ENCODE assay signal across 8 mouse cellular contexts in the genomic region with DNA sequence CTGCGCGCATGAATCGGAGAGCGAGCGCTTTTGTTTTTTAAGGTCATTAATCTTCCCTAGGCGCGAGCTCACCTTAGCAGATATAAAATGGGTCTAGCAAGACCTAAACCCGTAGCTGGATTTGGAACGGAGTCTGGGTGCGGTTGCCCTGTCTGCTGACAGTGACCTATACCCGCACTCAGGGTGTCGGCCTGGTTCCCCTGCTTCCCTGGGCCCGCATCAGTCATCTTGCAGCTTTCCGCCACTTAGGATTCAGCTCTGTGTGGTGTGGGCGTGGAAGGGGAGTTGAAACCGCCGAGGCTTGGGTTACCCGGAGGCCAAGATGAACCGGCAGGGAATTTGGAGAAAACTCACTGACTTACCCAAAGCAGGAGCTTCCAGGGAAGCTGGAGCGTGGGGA. TPM values are rescaled to one million over a fixed set of nuclear protein-coding genes. Genes with fewer than 3 reads are reported as not detected.
DNase-seq lines count a peak whose midpoint lies in the region; ATAC-seq and TF ChIP-seq lines count a peak whose summit lies in the region.

No protein-coding gene starts in this region.

- peak overlapping the region; percentile 61 for H3K27ac ChIP-seq in heart, embryonic 13.5 days (replicated peaks)
- peak overlapping the region; percentile 79 for H3K27ac ChIP-seq in kidney, embryonic 15.5 days
- H3K27ac ChIP-seq in liver, embryonic 13.5 days, result peak overlapping the region; percentile 6; the same call in 1 of the 2 replicates

- ATAC-seq in heart, embryonic 13.5 days (ENCODE audit: extremely low read depth, insufficient number of reproducible peaks, low FRiP score, low TSS enrichment), result peak; percentile 44; the same call in 1 of the 2 replicates
- peak; percentile 86 for ATAC-seq in kidney, embryonic 15.5 days (replicated peaks; ENCODE audit: low FRiP score)
- peak; percentile 64 for ATAC-seq in liver, embryonic 13.5 days (ENCODE audit: low read depth)

- H3K4me1 ChIP-seq in E14TG2a.4 (replicated peaks; ENCODE audit: low read depth, low read length), result peaks cover 37% of the 10 kb centered on the region
- H3K4me1 ChIP-seq in erythroblast, embryonic 14.5 days (ENCODE audit: control insufficient read depth), result peaks cover 19% of the 10 kb centered on the region
- H3K4me1 ChIP-seq in heart, embryonic 13.5 days, result peaks cover 18% of the 10 kb centered on the region
- H3K4me1 ChIP-seq in kidney, embryonic 15.5 days, result peaks cover 19% of the 10 kb centered on the region
- peaks cover 20% of the 10 kb centered on the region for H3K4me1 ChIP-seq in liver, embryonic 13.5 days (replicated peaks)

- peak; percentile 14 for DNase-seq in brain, embryonic 18.5 days (ENCODE audit: low read depth, low spot score)
- peak; percentile 34 for DNase-seq in liver, embryonic 13.5 days
- DNase-seq in naive thymus-derived CD4-positive, alpha-beta T cell, adult 2 months (ENCODE audit: low read depth), result peak; percentile 62
- DNase-seq in testis, postnatal 10 days (ENCODE audit: low spot score), result peak; percentile 60

- peak overlapping the region; percentile 77 for H3K4me2 ChIP-seq in heart, embryonic 13.5 days
- peak overlapping the region; percentile 84 for H3K4me2 ChIP-seq in kidney, embryonic 15.5 days
- peak overlapping the region; percentile 98 for H3K4me2 ChIP-seq in liver, embryonic 13.5 days

- peaks cover 6% of the 10 kb centered on the region for H3K9me3 ChIP-seq in E14TG2a.4 (ENCODE audit: low read length)
- no peaks in the 10 kb centered on the region for H3K9me3 ChIP-seq in erythroblast, embryonic 14.5 days (ENCODE audit: control insufficient read depth, low read length)
- H3K9me3 ChIP-seq in heart, embryonic 13.5 days, result no peaks in the 10 kb centered on the region
- no peaks in the 10 kb centered on the region for H3K9me3 ChIP-seq in kidney, embryonic 15.5 days (replicated peaks)
- H3K9me3 ChIP-seq in liver, embryonic 13.5 days (replicated peaks), result no peaks in the 10 kb centered on the region

- TF ChIP-seq CTCF in E14TG2a.4 (conservative IDR thresholded peaks at IDR 0.05; ENCODE audit: low read length), result no peak

- peak overlapping the region; percentile 94 for H3K4me3 ChIP-seq in E14TG2a.4 (replicated peaks; ENCODE audit: low read length)
- peak overlapping the region; percentile 79 for H3K4me3 ChIP-seq in erythroblast, embryonic 14.5 days (replicated peaks)
- peak overlapping the region; percentile 76 for H3K4me3 ChIP-seq in heart, embryonic 13.5 days
- peak overlapping the region; percentile 79 for H3K4me3 ChIP-seq in kidney, embryonic 15.5 days (replicated peaks)
- peak overlapping the region; percentile 75 for H3K4me3 ChIP-seq in liver, embryonic 13.5 days (replicated peaks)

- H3K9ac ChIP-seq in heart, embryonic 13.5 days, result peak overlapping the region; percentile 87
- H3K9ac ChIP-seq in kidney, embryonic 15.5 days, result peak overlapping the region; percentile 73
- peak overlapping the region; percentile 80 for H3K9ac ChIP-seq in liver, embryonic 13.5 days

- under 1% methylated on average over 20 of the region's 20 CpGs for WGBS in heart, embryonic 13.5 days
- under 1% methylated on average over 20 of the region's 20 CpGs for WGBS in kidney, embryonic 15.5 days
- 1% methylated on average over 20 of the region's 20 CpGs for WGBS in liver, embryonic 13.5 days (ENCODE audit: insufficient replicate concordance)

- H3K27me3 ChIP-seq in E14TG2a.4 (ENCODE audit: insufficient read depth, low read length), result no peaks in the 10 kb centered on the region
- H3K27me3 ChIP-seq in erythroblast, embryonic 14.5 days (ENCODE audit: control insufficient read depth), result peaks cover 26% of the 10 kb centered on the region
- H3K27me3 ChIP-seq in heart, embryonic 13.5 days (replicated peaks), result no peaks in the 10 kb centered on the region
- no peaks in the 10 kb centered on the region for H3K27me3 ChIP-seq in kidney, embryonic 15.5 days
- peaks cover 4% of the 10 kb centered on the region; the same call in 1 of the 2 replicates for H3K27me3 ChIP-seq in liver, embryonic 13.5 days

- H3K36me3 ChIP-seq in E14TG2a.4 (ENCODE audit: insufficient read depth, low read length), result 0 out of 2 replicates have a peak, but pooled peaks cover 3% of the 10 kb centered on the region
- H3K36me3 ChIP-seq in erythroblast, embryonic 14.5 days (ENCODE audit: control insufficient read depth), result no peaks in the 10 kb centered on the region
- peaks cover 22% of the 10 kb centered on the region for H3K36me3 ChIP-seq in heart, embryonic 13.5 days
- peaks cover 14% of the 10 kb centered on the region for H3K36me3 ChIP-seq in kidney, embryonic 15.5 days
- H3K36me3 ChIP-seq in liver, embryonic 13.5 days, result no peaks in the 10 kb centered on the region

RNA-seq across cellular contexts. Expression of a gene that starts 0.6 kb away (rescaled TPM):
- polyA plus RNA-seq in erythroblast, embryonic 14.5 days (2012), result 0.05 and 0.06 TPM in 2 replicates
- 7.4 and 7.5 TPM in 2 replicates for polyA plus RNA-seq in heart, embryonic 13.5 days (2015; fragmentation: Nextera tagmentation; extraction: Ambion mirVana)
- polyA plus RNA-seq in kidney, embryonic 15.5 days (2015; fragmentation: Nextera tagmentation; extraction: Ambion mirVana), result 15.1 and 17.9 TPM in 2 replicates
- 2.1 and 2.2 TPM in 2 replicates for polyA plus RNA-seq in liver, embryonic 13.5 days (2015; fragmentation: Nextera tagmentation; extraction: Ambion mirVana)

RNA-seq across cellular contexts. Expression of a gene that starts 18.4 kb away (rescaled TPM):
- polyA plus RNA-seq in erythroblast, embryonic 14.5 days (2012), result not detected in 2 replicates
- polyA plus RNA-seq in heart, embryonic 13.5 days (2015; fragmentation: Nextera tagmentation; extraction: Ambion mirVana), result 0.05 TPM in 1 of 2 replicates, not detected in the other
- 0.04 and 0.06 TPM in 2 replicates for polyA plus RNA-seq in kidney, embryonic 15.5 days (2015; fragmentation: Nextera tagmentation; extraction: Ambion mirVana)
- not detected in 2 replicates for polyA plus RNA-seq in liver, embryonic 13.5 days (2015; fragmentation: Nextera tagmentation; extraction: Ambion mirVana)

RNA-seq across cellular contexts. Expression of a gene that starts 34.5 kb away (rescaled TPM):
- polyA plus RNA-seq in erythroblast, embryonic 14.5 days (2012), result 0.15 TPM in 2 replicates
- 15.4 and 16.7 TPM in 2 replicates for polyA plus RNA-seq in heart, embryonic 13.5 days (2015; fragmentation: Nextera tagmentation; extraction: Ambion mirVana)
- polyA plus RNA-seq in kidney, embryonic 15.5 days (2015; fragmentation: Nextera tagmentation; extraction: Ambion mirVana), result 33.1 and 36.1 TPM in 2 replicates
- polyA plus RNA-seq in liver, embryonic 13.5 days (2015; fragmentation: Nextera tagmentation; extraction: Ambion mirVana), result 21.6 and 24.6 TPM in 2 replicates

Comparison
In these comparisons a context has a peak if more than half of its experiments do, and no peak if none do; other contexts are left out.
1. Peak in every context shown above with its lines: DNase-seq, ATAC-seq, H3K4me3 ChIP-seq and H3K27ac ChIP-seq.
2. H3K27ac ChIP-seq: peak in every context shown above with its lines; median percentile 79 in kidney, embryonic 15.5 days; 61 in heart, embryonic 13.5 days; 6 in liver, embryonic 13.5 days.
3. RNA of a gene that starts 34.5 kb away (polyA plus RNA-seq): 33.1 to 36.1 TPM in kidney, embryonic 15.5 days, 21.6 to 24.6 TPM in liver, embryonic 13.5 days and 15.4 to 16.7 TPM in heart, embryonic 13.5 days; 0.15 TPM in erythroblast, embryonic 14.5 days; every median in the first group is over 10 times any median in the second.